Mouse (Mus musculus) kidney, postnatal 14 days (tissue): Measurements from ENCODE around the gene Stom.

Experiments
- DNase-seq: peaks from one replicate; pipeline ENCODE4 v3.0.0; 2022; ENCODE audit warnings: mixed read lengths

Gene Stom

DNA sequence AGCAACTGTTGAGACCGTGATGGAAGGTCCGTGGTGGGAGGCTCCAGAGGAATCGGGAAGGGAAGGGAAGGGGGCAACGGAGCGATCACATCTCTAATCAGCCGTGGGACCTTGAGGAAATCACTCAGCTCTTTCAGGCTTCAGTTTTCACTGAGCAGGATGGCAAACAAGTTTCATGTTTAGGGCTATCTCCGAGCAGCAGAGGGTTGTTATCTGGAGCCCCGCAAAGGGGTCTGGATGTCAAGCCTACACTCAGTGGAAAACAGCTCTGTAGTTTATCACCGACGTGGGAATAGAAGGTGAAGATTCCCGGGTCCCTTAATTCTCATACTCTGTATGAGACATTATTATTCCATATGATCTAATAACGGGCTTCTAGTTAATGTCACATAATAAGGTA lies 18.4 kb downstream of the Stom start:
- no peak for DNase-seq

DNA sequence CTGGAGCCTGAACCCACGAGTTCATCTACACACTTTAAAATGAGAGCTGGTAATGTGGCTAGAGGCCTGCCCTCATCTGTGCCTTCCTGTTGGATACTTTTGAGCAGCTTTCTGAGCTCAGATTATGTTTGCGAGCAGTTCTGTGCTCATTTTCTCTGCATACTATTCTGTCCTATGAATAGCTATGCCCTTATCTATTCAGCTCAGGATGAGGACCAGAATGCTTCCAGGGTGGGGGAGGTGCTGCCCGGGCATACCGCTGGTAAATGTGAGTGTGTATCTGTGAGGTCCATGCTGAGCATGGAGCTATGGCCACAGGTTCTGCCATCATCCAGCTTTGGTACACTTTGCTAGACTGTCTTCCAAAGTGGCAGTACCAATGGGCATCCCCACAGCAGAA lies 19.2 kb downstream of the Stom start:
- no peak for DNase-seq

DNA sequence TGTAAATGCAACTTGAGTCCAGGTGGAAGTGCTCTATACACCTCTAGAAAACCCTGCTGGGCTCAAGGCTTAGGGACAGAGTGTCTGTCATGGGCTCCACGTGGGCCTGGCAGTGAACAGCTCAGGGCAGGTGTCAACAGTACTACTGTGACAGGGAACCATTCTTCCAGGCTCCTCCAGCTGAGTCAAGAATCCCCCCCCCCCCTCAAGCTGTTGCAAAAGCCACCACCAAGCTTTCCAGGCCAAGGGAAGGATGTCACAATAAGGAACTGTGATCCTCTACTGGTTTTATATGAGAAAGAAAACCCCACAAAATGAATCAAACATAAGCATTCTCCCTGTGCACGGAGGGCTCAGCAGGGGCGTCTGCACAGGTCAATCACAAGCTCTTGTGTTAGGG lies 22.5 kb downstream of the Stom start:
- DNase-seq, result no peak

DNA sequence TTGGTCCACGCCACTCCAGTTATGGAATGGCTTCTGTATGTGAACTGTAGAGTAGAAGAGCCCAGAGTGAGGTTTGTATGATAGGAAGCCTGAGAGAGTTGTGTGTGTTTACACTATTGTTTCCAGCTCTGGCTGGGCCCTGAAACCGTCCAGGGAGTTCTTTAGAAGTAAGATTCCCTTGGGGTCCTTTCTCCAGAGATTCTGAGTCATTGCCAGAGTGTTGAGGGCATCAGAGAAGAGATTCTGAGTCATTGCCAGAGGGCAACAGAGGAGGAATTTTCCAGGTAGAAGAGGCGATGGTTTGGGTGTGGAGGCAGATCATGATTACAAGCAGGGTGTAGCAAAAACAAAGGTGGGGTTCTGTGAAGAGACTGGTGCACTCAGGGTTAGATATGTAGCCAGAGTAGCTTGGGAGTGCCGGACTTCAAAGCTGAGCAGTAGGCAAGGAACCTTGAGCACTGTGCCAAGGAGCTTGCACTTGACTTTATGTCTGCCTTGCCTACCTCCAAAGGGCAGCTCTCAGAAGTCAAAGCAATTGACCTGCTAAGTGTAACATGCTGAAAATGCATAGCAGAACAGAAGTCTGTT lies 26.8 kb downstream of the Stom start:
- no peak for DNase-seq

DNA sequence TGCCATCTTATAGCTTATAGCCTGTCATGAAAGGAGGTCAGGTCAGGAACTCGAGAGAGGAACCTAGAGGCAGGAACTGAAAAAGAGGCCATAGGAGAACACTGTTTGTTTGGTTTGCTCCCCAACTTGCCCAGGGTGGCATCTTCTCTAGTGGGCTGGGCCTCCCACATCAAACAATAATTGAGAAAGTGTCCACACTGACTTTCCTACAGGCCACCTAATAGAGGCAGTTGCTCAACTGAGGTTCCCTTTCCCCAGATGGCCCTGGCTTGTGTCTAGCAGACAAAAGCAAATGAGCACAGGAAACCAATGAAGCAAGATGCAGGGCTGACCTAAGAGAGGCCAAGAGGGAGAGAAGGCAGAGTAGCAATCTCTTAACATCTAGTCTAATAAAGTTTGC lies 28.6 kb downstream of the Stom start:
- DNase-seq, result no peak

DNA sequence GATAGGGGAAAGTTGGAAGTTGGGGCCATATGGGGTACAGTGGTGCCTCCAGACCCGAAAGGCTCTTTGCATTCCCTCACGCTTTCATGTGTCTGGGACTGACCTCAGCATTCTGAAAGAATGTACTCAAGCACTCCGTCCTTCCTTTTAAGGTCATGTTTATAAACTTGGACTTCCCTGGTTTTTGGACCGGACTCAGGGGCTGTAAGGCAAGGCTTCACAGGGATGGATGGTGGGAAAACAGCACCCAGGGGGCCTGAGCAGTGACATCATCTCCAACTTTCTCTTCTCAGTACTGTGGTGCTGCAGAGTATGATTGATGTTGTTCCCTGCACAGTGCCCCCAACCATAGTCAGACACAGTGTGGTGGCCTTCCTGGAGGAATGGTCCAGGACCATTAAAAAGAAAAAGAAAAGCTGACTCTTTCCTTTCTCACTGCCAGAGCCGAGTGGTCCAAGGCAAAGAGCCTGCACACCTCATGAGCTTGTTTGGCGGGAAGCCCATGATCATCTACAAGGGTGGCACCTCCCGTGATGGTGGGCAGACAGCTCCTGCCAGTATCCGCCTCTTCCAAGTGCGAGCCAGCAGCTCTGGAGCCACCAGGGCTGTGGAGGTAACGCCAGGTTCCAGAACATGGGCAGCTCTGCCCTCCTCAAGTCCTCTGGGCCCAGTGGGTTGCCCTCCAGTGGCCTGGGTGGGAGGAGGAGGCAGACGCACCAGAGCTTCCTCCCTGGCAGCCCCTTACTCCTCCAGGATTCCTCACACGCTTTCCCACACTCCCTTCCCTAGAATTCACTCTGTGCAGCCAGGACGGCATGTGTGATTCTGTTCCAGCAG lies 34.5 kb downstream of the Stom start:
- peak; percentile 35 for DNase-seq

DNA sequence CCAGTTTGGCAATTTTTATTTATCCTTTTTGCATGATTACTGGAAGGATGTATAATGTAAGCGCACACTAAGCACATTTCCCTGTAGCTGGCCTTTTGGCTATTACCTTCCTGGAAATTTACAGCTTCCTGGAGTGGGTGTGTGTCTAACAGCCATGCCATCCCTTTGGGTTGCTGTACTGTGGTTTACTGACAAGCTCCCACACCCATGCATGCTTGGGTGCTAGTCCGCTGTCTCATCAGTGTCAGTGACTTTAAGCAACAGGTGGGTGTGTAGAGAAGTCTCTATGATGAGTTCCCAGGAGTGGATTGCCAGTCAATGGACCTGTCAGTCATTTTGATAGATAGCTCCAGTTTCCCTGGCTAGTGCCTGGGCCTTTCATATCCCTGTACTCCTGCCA lies 37.3 kb downstream of the Stom start:
- DNase-seq, result no peak

DNA sequence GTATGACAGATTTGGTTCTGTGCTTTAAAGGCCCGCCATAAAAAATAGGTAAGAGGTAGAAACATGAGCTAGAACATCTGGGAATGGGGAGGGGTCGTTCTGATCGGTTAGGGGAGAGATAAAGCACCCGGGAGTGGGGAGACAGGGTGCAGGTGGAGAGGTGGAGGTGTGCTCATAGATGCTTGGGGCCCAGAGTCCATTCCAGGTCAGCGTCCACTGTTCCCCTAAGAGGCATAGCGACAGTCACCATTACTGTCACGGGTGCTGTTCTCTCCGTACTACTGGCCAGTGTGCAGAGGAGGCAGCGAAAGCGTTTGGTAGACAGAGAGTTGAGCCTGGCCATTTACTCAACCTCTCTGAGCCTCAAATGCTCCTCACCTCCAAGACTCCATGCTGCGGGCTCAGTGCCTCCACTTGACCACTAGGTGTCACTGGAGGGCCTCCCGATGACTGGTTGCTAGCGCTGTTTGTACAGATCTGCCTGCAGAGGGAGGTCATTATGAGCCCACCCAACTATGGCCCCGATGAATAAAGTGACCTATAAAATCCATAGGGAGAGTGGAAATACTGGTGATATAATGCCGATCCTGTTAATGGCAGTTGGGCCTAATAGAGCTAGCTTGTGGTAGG lies 39.0 kb downstream of the Stom start:
- DNase-seq, result peak; percentile 83

DNA sequence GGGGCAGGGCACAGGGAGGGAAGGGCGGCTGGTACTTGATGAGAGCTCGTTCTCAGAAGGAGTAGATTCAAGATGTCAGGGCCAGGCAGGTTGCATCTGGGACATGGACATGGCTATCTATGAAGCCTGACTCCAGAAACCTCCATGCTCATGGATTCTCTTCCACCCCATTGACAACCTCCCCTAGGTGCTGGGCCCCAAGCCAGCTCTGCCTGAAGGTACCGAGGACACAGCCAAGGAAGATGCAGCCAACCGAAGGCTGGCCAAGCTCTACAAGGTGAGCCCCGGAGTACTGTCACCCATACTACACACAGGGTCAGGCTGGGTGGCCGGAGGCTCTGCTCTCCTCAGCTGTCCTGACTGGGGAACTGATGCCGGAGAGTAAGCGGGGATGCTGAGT lies 43.5 kb downstream of the Stom start:
- DNase-seq, result no peak

DNA sequence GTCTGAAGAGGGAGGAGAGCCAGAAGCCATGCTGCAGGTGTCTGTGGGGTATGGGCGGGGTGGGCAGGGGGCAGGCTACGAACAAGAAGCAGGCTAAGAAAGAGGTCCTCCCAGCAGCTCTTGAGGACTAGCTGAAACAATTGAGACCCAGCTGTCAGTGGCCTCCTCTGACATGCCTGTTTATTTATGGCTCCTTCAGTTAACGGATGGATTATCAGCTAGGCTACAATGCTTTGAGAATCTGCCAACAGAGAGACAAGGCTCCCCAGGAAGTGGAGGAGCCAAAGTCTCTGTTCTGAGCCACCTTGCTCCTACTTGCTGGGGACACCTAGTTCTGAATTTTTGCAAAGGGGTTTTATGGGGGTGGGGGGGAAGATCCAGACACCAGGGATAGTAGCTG lies 44.1 kb downstream of the Stom start:
- DNase-seq, result no peak

DNA sequence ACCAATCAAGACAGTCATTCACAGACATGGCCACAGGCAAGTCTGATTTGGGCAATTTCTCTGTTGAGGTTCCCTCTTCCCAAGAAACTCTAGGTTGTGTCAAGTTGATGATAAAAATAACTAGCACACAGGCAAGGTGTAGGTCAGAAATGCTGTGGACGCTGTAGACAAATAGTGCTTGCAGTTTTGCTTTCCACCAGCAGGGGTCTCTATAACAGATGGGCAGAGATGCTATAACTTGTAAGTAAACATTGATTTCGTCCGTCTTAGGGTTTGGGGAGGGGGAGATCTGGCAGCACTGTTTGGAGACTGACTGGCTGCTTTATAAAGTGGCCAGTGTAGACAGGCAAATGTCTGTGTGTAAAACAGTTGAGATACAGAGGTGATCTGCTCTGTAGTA lies 44.9 kb downstream of the Stom start:
- DNase-seq, result peak; percentile 62

DNA sequence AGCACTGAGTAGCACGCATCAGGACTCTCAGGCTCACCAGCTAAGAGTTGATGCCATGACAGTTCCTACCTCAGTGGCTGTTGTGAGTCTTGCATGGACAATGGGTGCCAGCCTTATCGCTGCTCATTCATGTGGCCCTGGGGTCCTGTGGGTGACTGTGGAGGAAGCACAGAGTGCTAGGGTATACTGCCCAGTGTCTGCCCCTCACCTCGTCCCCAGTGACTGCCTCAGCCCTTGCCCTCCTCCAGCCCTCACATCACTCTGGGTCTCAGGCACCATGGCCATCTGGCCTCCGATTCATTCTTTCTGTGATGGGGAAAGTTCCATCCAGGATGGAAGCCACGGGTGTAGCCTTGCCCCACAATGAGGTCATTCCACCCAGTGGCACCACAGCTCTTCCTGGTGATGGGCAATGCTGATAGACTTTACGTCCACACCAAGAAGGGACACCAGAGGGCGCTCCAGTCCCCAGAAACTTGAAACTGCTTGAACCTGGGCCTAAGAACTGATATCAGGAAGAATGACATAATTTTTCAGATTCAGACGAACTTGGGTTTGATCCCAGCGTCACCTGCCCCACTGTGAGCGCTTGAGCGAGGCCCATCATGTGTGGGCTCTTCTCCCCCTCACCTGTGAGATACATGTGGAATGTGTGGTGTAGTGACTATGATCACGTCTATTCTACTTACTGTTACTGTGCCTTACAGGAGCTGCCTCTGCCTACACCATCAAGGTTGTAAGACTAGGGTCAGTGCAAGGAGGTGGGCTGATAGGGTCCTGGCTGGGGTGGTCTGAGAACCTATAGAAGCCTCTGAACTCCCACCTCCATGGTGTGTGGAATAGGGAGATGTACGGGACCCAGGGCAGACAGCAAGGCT lies 47.8 kb downstream of the Stom start:
- peak; percentile 80 for DNase-seq

DNA sequence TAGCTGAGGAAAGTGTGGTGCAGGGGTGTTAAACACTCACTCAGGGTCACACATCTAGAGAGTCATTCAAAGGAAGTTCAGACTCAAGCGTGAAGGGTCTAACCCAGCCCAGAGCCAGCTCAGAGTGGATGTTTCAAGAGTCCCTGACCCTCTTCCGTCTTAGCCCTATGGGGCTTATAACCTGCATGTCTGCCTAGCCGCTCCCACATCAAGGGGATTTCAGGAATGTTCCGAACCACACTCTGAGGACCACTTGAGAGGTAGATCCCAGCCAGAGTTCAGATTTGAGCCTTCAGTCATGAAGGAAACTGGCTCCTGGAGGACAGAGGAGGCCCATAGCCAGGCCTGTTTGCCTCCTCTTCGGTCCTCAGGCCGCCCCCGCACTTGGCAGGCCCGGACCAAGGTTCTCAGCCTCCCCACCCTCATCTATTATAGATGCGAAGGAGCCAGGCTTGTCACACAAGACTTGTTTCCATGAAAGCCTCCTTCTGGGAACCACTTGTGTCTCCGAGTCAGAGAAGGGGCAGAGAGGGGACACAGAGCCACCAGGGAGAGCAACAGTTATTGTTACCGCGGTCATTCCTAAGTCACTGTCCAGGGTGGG lies 49.7 kb downstream of the Stom start:
- DNase-seq, result no peak

DNA sequence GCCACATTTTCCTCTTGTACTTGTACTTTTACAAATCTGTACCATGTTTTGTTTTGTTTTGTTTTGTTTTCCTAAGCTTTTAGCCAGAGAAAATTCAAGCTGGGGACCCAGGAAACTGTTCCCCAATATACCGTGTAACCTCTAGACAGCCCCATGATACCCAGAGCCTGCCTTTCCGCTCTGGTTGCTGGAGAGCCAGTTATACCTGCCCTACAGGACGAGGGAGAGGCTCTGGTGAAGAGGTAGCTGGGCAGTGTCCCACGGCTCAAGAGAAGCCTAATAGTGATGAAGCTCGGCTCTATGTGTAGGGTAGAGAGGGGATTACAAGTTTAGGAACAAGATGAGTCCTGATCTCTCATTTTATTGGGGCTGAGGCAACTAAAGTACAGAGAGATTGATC lies 51.6 kb downstream of the Stom start:
- DNase-seq, result no peak

DNA sequence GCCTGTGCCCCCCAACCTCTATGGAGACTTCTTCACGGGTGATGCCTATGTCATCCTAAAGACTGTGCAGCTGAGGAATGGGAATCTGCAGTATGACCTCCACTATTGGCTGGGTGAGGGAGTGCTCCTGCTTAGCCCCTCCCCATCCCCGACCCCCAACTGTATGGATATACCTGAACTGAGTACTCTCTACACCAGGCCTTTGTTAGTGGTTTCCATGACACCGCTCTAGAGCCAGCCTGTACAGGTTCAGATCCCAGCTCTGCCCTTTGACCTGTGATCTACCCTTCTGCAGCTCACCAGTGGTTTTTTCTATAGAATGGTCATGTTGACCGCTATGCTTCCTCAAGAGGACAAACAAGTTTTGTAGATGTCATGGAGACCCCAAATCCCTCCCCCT lies 52.8 kb downstream of the Stom start:
- no peak for DNase-seq

DNA sequence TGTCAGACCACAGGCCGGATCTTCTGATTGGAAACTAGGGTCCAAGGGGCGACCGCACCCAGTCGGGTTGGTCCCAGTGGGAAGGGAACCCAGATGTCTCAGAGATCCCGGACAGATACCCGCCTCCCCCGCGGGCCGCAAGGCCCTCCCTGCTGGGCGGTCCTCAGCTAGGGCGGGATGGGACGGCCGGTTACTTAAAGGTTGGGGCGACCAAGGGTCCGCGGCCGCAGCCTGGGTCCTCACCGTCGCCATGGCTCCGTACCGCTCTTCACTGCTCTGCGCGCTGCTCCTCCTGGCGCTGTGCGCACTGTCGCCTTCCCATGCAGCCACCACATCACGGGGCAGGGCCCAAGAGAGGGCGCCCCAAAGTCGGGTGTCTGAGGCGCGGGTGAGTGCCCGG lies 54.6 kb downstream of the Stom start:
- peak; percentile 52 for DNase-seq

DNA sequence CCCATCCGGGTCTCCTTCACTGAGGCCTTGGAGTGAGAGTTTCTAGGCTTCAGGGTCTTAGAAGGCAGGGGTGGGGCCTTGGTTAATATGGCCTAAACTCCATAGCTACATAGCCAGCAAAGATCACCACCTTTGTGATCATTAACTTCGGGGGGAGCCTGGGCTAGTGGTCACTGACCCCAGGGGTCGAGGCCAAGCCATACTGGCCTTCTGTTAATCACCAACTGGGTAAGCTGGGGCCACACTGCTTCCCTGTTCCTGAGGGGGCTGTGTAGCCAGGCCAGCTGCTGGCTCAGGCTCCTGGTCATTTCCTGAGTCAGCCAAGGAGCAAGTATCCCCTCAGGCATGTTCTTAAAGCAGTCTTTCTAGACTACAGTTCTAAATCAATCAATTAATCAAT lies 56.8 kb downstream of the Stom start:
- DNase-seq, result peak; percentile 58

DNA sequence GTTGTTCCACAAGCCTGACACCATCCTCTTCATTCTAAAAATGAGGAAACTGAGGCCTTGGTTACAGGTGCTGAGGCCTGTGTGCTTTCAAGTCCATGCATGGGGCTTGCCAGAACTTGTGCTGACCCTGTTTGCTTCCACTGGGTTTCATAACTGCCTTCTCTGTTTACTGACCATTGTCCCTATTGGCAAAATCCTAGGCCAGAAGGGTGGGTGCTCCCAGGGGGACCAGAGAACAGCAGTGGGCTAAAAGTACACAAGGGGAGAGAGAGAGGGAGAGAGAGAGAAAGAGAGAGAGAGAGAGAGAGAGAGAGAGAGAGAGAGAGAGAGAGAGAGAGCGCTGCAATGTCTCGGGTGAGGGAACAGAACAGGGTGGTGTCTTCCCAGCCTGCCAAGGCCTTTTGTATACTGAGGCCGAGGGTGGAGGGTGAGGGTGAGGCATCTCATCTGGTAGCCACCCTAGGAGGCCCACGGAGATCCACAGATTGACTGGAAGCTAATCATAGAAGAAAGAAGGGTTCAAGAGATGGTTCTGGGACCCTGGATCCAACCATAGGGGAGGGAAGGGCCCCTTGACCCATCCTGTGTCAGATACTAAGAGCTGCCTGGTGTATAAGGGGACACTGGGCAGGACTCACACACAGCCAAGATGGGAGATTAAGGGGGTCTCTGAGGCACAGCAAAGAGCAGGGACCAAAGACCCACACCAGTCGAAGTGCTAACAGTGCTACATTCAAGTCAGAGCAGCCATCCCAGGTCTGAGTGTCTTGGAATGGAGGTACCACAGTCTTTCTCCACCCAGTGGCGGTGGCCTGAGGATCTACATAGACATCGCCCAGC lies 58.2 kb downstream of the Stom start:
- DNase-seq, result no peak

DNA sequence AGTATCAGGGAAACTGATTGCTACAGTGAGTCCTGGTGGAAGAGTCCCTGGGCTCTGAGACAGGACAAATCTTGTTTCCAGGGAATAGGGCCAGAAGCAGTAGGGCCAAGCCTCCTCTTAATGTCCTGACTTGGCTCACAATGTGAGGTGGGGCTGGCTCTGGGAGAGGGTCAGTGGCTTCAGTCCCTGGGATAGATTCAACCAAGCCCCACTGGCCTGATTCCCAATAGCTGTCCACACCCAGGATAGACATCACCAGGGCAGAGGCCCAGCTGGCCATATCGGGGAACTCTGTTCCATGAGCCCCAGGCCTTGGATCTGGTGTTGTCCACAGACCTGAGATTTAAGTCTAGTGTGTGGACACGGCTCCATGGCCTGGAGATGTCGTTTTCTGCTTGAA lies 59.1 kb downstream of the Stom start:
- no peak for DNase-seq

DNA sequence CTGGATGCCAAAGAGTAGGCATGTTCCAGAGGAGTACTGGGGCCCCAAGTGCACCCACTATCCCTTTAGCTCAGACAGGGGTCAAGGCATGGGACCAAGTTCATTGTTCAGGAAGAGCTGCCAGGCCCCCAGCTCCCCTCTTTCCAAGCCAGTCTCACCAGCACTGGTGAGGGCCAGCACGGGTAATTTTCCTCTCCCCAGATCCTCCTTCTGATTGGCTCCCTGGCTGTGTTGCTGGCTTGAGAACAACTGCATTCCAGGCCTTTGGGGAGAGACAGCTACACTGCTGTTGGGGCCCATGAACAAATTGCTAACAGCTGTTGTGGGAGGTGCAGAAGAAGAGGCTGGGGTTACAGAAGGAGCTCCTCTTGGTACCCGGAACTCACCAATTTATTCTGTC lies 63.2 kb downstream of the Stom start:
- DNase-seq, result peak; percentile 71

DNA sequence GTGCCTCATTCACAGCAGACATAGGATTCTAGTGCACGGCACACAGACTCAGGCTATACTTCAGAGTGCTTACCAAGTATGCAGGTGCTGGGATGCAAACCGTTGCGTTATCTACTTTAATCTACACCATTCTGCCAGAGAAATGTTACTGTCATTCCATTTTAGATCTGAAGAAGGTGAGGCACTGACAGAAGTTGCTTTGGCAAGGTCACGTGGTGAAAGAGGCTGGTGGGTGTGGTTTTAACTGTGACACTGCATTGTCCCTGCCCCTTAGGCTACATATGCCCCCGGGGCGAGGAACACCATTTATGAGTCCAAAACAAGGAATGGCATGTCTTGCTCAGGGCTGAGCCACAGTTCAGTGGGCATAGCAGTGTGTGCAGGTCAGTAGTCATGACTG lies 63.9 kb downstream of the Stom start:
- no peak for DNase-seq

DNA sequence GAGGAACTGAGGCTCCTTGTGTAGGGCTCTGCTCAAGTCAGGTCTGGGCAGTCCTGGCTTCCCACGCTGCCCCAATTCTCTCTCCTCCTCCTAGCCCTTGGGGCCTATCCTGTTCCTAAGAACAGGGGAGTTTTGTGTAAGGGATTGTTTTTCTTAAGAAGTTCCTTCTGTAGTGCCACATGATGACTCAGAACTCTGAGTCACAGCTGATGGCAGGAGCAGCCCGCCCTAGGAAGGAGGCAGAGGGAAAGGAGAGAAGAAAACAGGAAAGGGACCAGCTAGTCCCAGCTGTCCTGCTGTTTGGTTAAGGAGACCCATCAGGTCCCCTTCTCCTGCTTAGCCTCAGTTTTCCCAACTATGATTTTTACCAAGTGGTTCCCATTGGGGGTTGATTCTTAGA lies 65.0 kb downstream of the Stom start:
- no peak for DNase-seq
